Mouse (Mus musculus): ENCODE data around the gene Gal3st2b. TPM values are rescaled to one million over a fixed set of nuclear protein-coding genes. Genes with fewer than 3 reads are reported as not detected.
"Not testable (repeated sequence)": the region's sequence is repeated elsewhere in the genome, so short reads cannot be mapped to it uniquely, and the experiment has no call there.

Gene Gal3st2b
- polyA plus RNA-seq, 1 experiment from 2014 or later, result not detected

DNA sequence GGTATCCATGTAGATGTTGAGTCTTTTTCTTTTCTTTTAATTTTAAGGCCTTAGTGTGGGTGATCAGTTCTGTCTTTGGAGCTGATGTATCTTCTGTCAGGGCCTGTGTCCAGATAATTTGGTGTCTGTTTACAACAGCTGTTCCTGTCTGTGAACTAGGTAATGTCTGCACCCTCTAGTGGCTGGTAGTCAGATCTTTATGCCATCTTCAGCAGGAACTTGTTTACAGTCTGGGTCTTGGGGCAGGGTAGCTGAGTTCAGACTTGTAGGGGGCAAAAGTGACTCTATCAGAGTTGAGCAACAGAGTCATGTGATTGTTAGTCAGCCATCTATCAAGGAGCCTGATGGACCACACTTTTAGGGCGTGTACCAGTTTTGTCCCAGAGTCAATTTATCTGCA lies 48.4 kb downstream of the Gal3st2b start:
- H3K4me1 ChIP-seq (ENCODE audit: control insufficient read depth, insufficient read depth, low read length); H3K4me3 ChIP-seq (ENCODE audit: low read depth, low read length); H3K9me3 ChIP-seq (ENCODE audit: control insufficient read depth, low read length); H3K27ac ChIP-seq (ENCODE audit: low read depth, low read length); H3K4me2 ChIP-seq (ENCODE audit: low read depth, low read length); H3K27me3 ChIP-seq (ENCODE audit: control insufficient read depth, insufficient read depth, low read length); H3K9ac ChIP-seq (replicated peaks; ENCODE audit: low read depth, low read length); ATAC-seq (ENCODE audit: low read depth); H3K36me3 ChIP-seq (ENCODE audit: control insufficient read depth, insufficient read depth, low read length): not testable (repeated sequence)
- WGBS, result no CpG with 5 or more reads among the region's 1 CpGs

- not testable (repeated sequence) for H3K9me3 ChIP-seq (ENCODE audit: control insufficient read depth, low read length); ATAC-seq (ENCODE audit: low read depth); H3K27ac ChIP-seq (ENCODE audit: low read depth, low read length); H3K4me1 ChIP-seq (ENCODE audit: control insufficient read depth, insufficient read depth, low read length); H3K36me3 ChIP-seq (ENCODE audit: control insufficient read depth, insufficient read depth, low read length); H3K4me2 ChIP-seq (ENCODE audit: low read depth, low read length); H3K27me3 ChIP-seq (ENCODE audit: control insufficient read depth, insufficient read depth, low read length); H3K4me3 ChIP-seq (ENCODE audit: low read depth, low read length); H3K9ac ChIP-seq (replicated peaks; ENCODE audit: low read depth, low read length)
- 46% methylated on average over 3 of the region's 5 CpGs for WGBS
Observed at GRCm38 (mm10) chr1:93970380-93970779, 52.3 kb downstream of the Gal3st2b start.

DNA sequence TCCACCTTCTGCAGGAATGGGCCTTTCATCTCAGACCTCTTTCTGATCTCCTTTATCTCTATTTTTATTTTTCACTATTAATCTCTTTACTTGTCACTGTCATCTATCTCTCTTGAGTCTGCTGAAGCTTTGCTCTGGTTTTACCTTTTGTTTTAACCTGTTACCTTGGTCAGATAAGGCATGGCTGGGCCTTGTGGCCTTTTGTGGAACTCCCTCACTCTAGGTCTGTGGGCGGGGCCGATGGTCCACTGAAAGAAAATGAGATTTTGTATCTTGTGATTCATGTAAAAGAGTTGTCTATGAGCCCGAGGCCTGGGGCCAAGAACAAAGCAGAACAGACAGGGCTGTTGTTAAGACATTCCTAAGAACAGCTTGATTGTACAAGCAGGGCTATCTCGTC lies 52.7 kb downstream of the Gal3st2b start:
- not testable (repeated sequence) for H3K4me2 ChIP-seq (ENCODE audit: low read depth, low read length); H3K9ac ChIP-seq (replicated peaks; ENCODE audit: low read depth, low read length); H3K27ac ChIP-seq (ENCODE audit: low read depth, low read length); ATAC-seq (ENCODE audit: low read depth); H3K4me1 ChIP-seq (ENCODE audit: control insufficient read depth, insufficient read depth, low read length); H3K9me3 ChIP-seq (ENCODE audit: control insufficient read depth, low read length); H3K27me3 ChIP-seq (ENCODE audit: control insufficient read depth, insufficient read depth, low read length); H3K4me3 ChIP-seq (ENCODE audit: low read depth, low read length); H3K36me3 ChIP-seq (ENCODE audit: control insufficient read depth, insufficient read depth, low read length)
- no CpG with 5 or more reads among the region's 4 CpGs for WGBS

DNA sequence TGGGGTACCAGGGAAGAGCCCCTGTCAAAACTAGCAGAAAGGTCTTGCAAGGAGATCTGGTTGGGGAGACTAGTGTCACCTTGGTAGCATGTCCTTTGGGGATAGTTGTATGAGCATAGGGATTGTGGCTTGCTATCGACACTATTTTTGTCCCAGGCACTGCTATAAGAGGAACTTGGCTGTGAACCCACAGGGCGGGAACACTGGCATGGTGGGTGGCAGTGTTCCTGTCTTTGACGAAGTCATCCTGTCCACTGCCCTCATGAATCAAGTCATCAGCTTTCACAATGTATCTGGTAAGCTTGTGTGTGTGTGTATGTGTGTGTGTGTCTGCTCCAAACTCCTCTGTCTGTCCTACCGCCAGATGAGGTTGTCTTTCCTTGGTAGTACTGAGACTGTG lies 57.7 kb downstream of the Gal3st2b start:
- no CpG with 5 or more reads among the region's 4 CpGs for WGBS
- not testable (repeated sequence) for H3K27ac ChIP-seq (ENCODE audit: low read depth, low read length); H3K4me3 ChIP-seq (ENCODE audit: low read depth, low read length); H3K4me2 ChIP-seq (ENCODE audit: low read depth, low read length); H3K36me3 ChIP-seq (ENCODE audit: control insufficient read depth, insufficient read depth, low read length); ATAC-seq (ENCODE audit: low read depth); H3K9ac ChIP-seq (replicated peaks; ENCODE audit: low read depth, low read length); H3K27me3 ChIP-seq (ENCODE audit: control insufficient read depth, insufficient read depth, low read length); H3K4me1 ChIP-seq (ENCODE audit: control insufficient read depth, insufficient read depth, low read length); H3K9me3 ChIP-seq (ENCODE audit: control insufficient read depth, low read length)

DNA sequence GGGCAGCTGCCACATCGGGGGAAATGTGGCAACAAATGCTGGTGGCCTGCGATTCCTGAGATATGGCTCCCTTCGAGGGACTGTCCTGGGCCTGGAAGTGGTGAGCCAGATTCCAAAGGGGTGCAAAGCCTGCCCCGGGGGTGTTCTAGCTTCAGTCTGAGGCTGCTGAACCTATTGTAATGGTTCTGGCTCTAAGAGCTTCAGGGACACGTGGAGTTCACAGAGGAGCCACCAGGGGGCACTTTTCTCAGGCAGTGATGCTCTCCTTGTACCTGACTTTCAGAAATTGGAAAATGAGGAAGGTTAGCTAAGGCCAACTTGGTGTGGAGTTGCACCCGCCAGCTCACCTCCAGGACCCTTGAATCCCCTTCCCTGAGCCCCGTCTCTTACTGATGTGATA lies 60.2 kb downstream of the Gal3st2b start:
- not testable (repeated sequence) for H3K4me2 ChIP-seq (ENCODE audit: low read depth, low read length); H3K9ac ChIP-seq (replicated peaks; ENCODE audit: low read depth, low read length); H3K36me3 ChIP-seq (ENCODE audit: control insufficient read depth, insufficient read depth, low read length); H3K27ac ChIP-seq (ENCODE audit: low read depth, low read length); H3K4me3 ChIP-seq (ENCODE audit: low read depth, low read length); H3K4me1 ChIP-seq (ENCODE audit: control insufficient read depth, insufficient read depth, low read length); H3K9me3 ChIP-seq (ENCODE audit: control insufficient read depth, low read length); H3K27me3 ChIP-seq (ENCODE audit: control insufficient read depth, insufficient read depth, low read length)
- no CpG with 5 or more reads among the region's 7 CpGs for WGBS
- ATAC-seq (ENCODE audit: low read depth), result peak; percentile 36; the same call in 1 of the 2 replicates

DNA sequence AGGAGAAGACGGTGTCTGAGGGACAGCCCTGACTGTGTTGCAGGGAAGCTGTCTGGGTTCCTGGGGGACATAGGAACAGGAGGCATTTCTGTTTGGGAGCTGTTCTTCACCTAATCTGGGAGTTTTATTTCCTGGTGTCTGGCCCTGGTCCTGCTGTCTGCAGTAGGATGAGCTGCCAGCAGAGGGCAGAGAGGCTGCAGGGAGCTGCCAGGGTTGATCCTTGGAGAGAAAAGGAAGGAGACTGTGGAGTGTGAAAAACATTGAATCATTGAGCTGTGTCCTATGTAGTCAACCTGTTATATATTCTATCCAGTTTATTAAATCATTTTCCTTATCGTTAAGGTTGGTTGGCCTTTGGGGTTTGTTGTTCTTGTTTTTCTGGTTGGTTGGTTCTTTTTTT lies 62.8 kb downstream of the Gal3st2b start:
- peak; percentile 79; the same call in 1 of the 2 replicates for ATAC-seq (ENCODE audit: low read depth)
- H3K36me3 ChIP-seq (ENCODE audit: control insufficient read depth, insufficient read depth, low read length); H3K4me3 ChIP-seq (ENCODE audit: low read depth, low read length); H3K4me2 ChIP-seq (ENCODE audit: low read depth, low read length); H3K4me1 ChIP-seq (ENCODE audit: control insufficient read depth, insufficient read depth, low read length); H3K27me3 ChIP-seq (ENCODE audit: control insufficient read depth, insufficient read depth, low read length); H3K27ac ChIP-seq (ENCODE audit: low read depth, low read length); H3K9ac ChIP-seq (replicated peaks; ENCODE audit: low read depth, low read length); H3K9me3 ChIP-seq (ENCODE audit: control insufficient read depth, low read length): not testable (repeated sequence)
- no CpG with 5 or more reads among the region's 2 CpGs for whole genome bisulfite sequencing

- H3K9ac ChIP-seq (replicated peaks; ENCODE audit: low read depth, low read length), result no peak overlapping the region
- H3K4me2 ChIP-seq (ENCODE audit: low read depth, low read length), result no peak overlapping the region
Observed at GRCm38 (mm10) chr1:93986167-93986566, 68.1 kb downstream of the Gal3st2b start.

GRCm38 (mm10) chr1:93988786-93989185 lies 70.7 kb downstream of the Gal3st2b start:
- Histone ChIP-seq H3K27me3 (ENCODE audit: control insufficient read depth, insufficient read depth, low read length) (no peaks in the 10 kb centered on the region), H3K27ac (ENCODE audit: low read depth, low read length) (no peak overlapping the region), H3K9me3 (ENCODE audit: control insufficient read depth, low read length) (no peaks in the 10 kb centered on the region), H3K4me1 (ENCODE audit: control insufficient read depth, insufficient read depth, low read length) (no peaks in the 10 kb centered on the region), H3K4me3 (ENCODE audit: low read depth, low read length) (no peak overlapping the region), H3K36me3 (ENCODE audit: control insufficient read depth, insufficient read depth, low read length) (no peaks in the 10 kb centered on the region), H3K9ac (replicated peaks; ENCODE audit: low read depth, low read length) (no peak overlapping the region), H3K4me2 (ENCODE audit: low read depth, low read length) (no peak overlapping the region)
- WGBS, result 83% methylated on average over 3 of the region's 3 CpGs
- no peak for ATAC-seq (ENCODE audit: low read depth)

More at GRCm38 (mm10) chr1:93986167-93986566, 68.1 kb downstream of the Gal3st2b start:
- no peak overlapping the region for H3K27ac ChIP-seq (ENCODE audit: low read depth, low read length)
- WGBS, result 91% methylated on average over 3 of the region's 3 CpGs
- no peaks in the 10 kb centered on the region for H3K4me1 ChIP-seq (ENCODE audit: control insufficient read depth, insufficient read depth, low read length)
- H3K27me3 ChIP-seq (ENCODE audit: control insufficient read depth, insufficient read depth, low read length), result no peaks in the 10 kb centered on the region
- ATAC-seq (ENCODE audit: low read depth), result no peak
- H3K36me3 ChIP-seq (ENCODE audit: control insufficient read depth, insufficient read depth, low read length), result no peaks in the 10 kb centered on the region
- no peak overlapping the region for H3K4me3 ChIP-seq (ENCODE audit: low read depth, low read length)
- H3K9me3 ChIP-seq (ENCODE audit: control insufficient read depth, low read length), result no peaks in the 10 kb centered on the region

DNA sequence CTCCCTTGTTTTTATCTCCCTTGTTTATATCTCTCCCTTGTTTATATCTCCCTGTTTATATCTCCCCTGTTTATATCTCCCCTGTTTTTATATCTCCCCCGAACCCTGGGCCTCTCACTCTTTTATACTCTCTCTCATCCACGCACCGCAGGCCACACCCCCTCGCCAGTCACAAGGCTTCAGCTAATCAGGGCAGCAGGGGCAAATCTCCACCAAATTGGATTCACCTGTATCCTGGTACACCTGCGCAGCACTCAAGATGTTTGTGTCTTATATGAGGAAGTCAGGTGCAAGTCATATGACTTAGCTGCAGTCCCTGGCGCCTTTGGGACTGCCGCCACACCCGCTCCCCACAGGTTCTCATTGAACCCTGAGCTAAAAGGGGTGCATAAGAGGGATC lies 72.1 kb downstream of the Gal3st2b start, which contains the start of gene Gal3st2c:
Gene Gal3st2c (plus strand): TSS at position 301 of the 400 bp plus-strand sequence.
- H3K9me3 ChIP-seq (ENCODE audit: control insufficient read depth, low read length); H3K36me3 ChIP-seq (ENCODE audit: control insufficient read depth, insufficient read depth, low read length); ATAC-seq (ENCODE audit: low read depth); H3K4me3 ChIP-seq (ENCODE audit: low read depth, low read length); H3K27ac ChIP-seq (ENCODE audit: low read depth, low read length); H3K27me3 ChIP-seq (ENCODE audit: control insufficient read depth, insufficient read depth, low read length); H3K4me1 ChIP-seq (ENCODE audit: control insufficient read depth, insufficient read depth, low read length); H3K4me2 ChIP-seq (ENCODE audit: low read depth, low read length); H3K9ac ChIP-seq (replicated peaks; ENCODE audit: low read depth, low read length): not testable (repeated sequence)
- WGBS, result 90% methylated on average over 7 of the region's 8 CpGs

- H3K4me1 ChIP-seq (ENCODE audit: control insufficient read depth, insufficient read depth, low read length); H3K4me3 ChIP-seq (ENCODE audit: low read depth, low read length); ATAC-seq (ENCODE audit: low read depth); H3K9ac ChIP-seq (replicated peaks; ENCODE audit: low read depth, low read length); H3K9me3 ChIP-seq (ENCODE audit: control insufficient read depth, low read length); H3K27ac ChIP-seq (ENCODE audit: low read depth, low read length); H3K4me2 ChIP-seq (ENCODE audit: low read depth, low read length); H3K36me3 ChIP-seq (ENCODE audit: control insufficient read depth, insufficient read depth, low read length); H3K27me3 ChIP-seq (ENCODE audit: control insufficient read depth, insufficient read depth, low read length): not testable (repeated sequence)
- WGBS, result 89% methylated on average over 2 of the region's 2 CpGs
Observed at GRCm38 (mm10) chr1:93991068-93991467, 73.0 kb downstream of the Gal3st2b start.

All from neural tube, embryonic 14.5 days (tissue).